Mouse (Mus musculus) spleen, adult 2 months (tissue): ENCODE data around the gene Zmynd8. TPM values are rescaled to one million over a fixed set of nuclear protein-coding genes. Genes with fewer than 3 reads are reported as not detected.
A peak's percentile ranks its signal among the peaks of the same experiment; 100 is the strongest.

Experiments
- DNase-seq, 2 experiments: peaks; one replicate each; pipeline versions ENCODE4 v3.0.0 to v3.0.0-alpha.2; 2012 to 2021; ENCODE audit warnings: low spot score in 2 of 2, low read depth in 1 of 2
- H3K27ac ChIP-seq: fragments of 200-500 bp; 2 replicates; pipeline ENCODE4 v1.5.1; 2012; ENCODE audit warnings: low read length, inconsistent platforms; ENCODE audit not compliant: insufficient read depth
- H3K27me3 ChIP-seq: fragments of 200-500 bp; 2 replicates; pipeline ENCODE4 v1.6.1; 2012; ENCODE audit warnings: mild to moderate bottlenecking, moderate library complexity, low read length, inconsistent platforms; ENCODE audit not compliant: control insufficient read depth, insufficient read depth
- H3K36me3 ChIP-seq: fragments of 200-500 bp; 2 replicates; pipeline ENCODE4 v1.6.1; 2012; ENCODE audit warnings: mild to moderate bottlenecking, low read length, inconsistent platforms; ENCODE audit not compliant: control insufficient read depth, insufficient read depth
- H3K4me1 ChIP-seq: fragments of 200-500 bp; 2 replicates; pipeline ENCODE4 v1.6.1; 2011; ENCODE audit warnings: inconsistent platforms; ENCODE audit not compliant: control insufficient read depth, insufficient read depth, insufficient read length
- H3K4me3 ChIP-seq: fragments of 200-500 bp; 2 replicates; pipeline ENCODE4 v1.5.1; 2011; ENCODE audit warnings: mild to moderate bottlenecking, inconsistent platforms; ENCODE audit not compliant: insufficient read depth, insufficient read length; ENCODE audit errors: extremely low read depth
- CTCF ChIP-seq: fragments of 200-500 bp; IDR thresholded peaks from 2 replicates; pipeline ENCODE4 v1.5.1; 2011; ENCODE audit warnings: mild to moderate bottlenecking, inconsistent platforms; ENCODE audit not compliant: insufficient read depth, insufficient read length, insufficient replicate concordance; ENCODE audit errors: extremely low read depth
- POLR2A ChIP-seq: fragments of 200-500 bp; IDR thresholded peaks from 2 replicates; pipeline ENCODE4 v1.6.1; 2011; ENCODE audit warnings: low read depth, low read length, inconsistent platforms
- WGBS: fragments of 180-500 bp; shearing (Covaris S2); methylation state at CpG from one replicate; pipeline ENCODE4 v1.1.7; 2018; 5-methylcytosine and 5-hydroxymethylcytosine counted together
- polyA plus RNA-seq: library from polyadenylated mRNA; depleted of rRNA; stranded (reverse); fragments of >200 nt; gene quantifications from 2 replicates; pipeline ENCODE4 v1.2.3, GENCODE M21; 2012

Zmynd8 gene
- polyA plus RNA-seq, 1 experiment: 25.0 TPM

GRCm38 (mm10) chr2:165874461-165875339 lies 24.1 kb downstream of the Zmynd8 start:
- H3K4me3 ChIP-seq: no peak overlapping the region
- H3K4me1 ChIP-seq: peaks cover 20% of the 10 kb centered on the region
- peak overlapping the region; percentile 56 for H3K27ac ChIP-seq
- 65% methylated on average over 13 of the region's 13 CpGs for WGBS
- DNase-seq: peak in 1 of 2 experiments; percentile 20
- no peaks in the 10 kb centered on the region for H3K27me3 ChIP-seq
- TF ChIP-seq POLR2A (no peak), CTCF (no peak)
- peaks cover 28% of the 10 kb centered on the region for H3K36me3 ChIP-seq

GRCm38 (mm10) chr2:165873777-165874176 lies 25.0 kb downstream of the Zmynd8 start:
- peak overlapping the region; percentile 49 for H3K27ac ChIP-seq
- H3K36me3 ChIP-seq: peaks cover 31% of the 10 kb centered on the region
- H3K27me3 ChIP-seq: no peaks in the 10 kb centered on the region
- H3K4me3 ChIP-seq: no peak overlapping the region
- WGBS: 79% methylated on average over 3 of the region's 3 CpGs
- peaks cover 15% of the 10 kb centered on the region for H3K4me1 ChIP-seq
- TF ChIP-seq POLR2A: no peak
- TF ChIP-seq CTCF: no peak
- no peak for DNase-seq

GRCm38 (mm10) chr2:165873196-165873595 lies 25.6 kb downstream of the Zmynd8 start:
- no peak for DNase-seq
- no peaks in the 10 kb centered on the region for H3K27me3 ChIP-seq
- peak overlapping the region; percentile 49 for H3K27ac ChIP-seq
- H3K36me3 ChIP-seq: peaks cover 32% of the 10 kb centered on the region
- WGBS: 90% methylated on average over 7 of the region's 7 CpGs
- no peak for TF ChIP-seq CTCF
- no peak for TF ChIP-seq POLR2A
- no peak overlapping the region for H3K4me3 ChIP-seq
- peaks cover 13% of the 10 kb centered on the region for H3K4me1 ChIP-seq

- Histone ChIP-seq H3K4me3 (no peak overlapping the region), H3K27me3 (no peaks in the 10 kb centered on the region), H3K4me1 (peaks cover under 1% of the 10 kb centered on the region), H3K27ac (no peak overlapping the region), H3K36me3 (peaks cover 25% of the 10 kb centered on the region)
- DNase-seq: no peak
- no peak for TF ChIP-seq CTCF
- TF ChIP-seq POLR2A: no peak
- 76% methylated on average over 1 of the region's 1 CpGs for WGBS
Observed at GRCm38 (mm10) chr2:165869257-165869656, 29.6 kb downstream of the Zmynd8 start.

GRCm38 (mm10) chr2:165868522-165869175 lies 30.2 kb downstream of the Zmynd8 start:
- DNase-seq: no peak
- no peak overlapping the region for H3K27ac ChIP-seq
- TF ChIP-seq POLR2A (no peak), CTCF (no peak)
- 79% methylated on average over 8 of the region's 8 CpGs for WGBS
- no peaks in the 10 kb centered on the region for H3K27me3 ChIP-seq
- no peaks in the 10 kb centered on the region; the same call in 1 of the 2 replicates for H3K4me1 ChIP-seq
- H3K4me3 ChIP-seq: no peak overlapping the region
- peaks cover 19% of the 10 kb centered on the region for H3K36me3 ChIP-seq

- TF ChIP-seq CTCF (no peak), POLR2A (no peak)
Observed at GRCm38 (mm10) chr2:165867549-165867948, 31.3 kb downstream of the Zmynd8 start.

More at GRCm38 (mm10) chr2:165867549-165867948, 31.3 kb downstream of the Zmynd8 start:
- no peaks in the 10 kb centered on the region; the same call in 1 of the 2 replicates for H3K4me1 ChIP-seq
- no peak overlapping the region for H3K4me3 ChIP-seq
- 92% methylated on average over 9 of the region's 9 CpGs for WGBS
- H3K27me3 ChIP-seq: no peaks in the 10 kb centered on the region
- H3K27ac ChIP-seq: no peak overlapping the region
- DNase-seq: no peak
- H3K36me3 ChIP-seq: peaks cover 15% of the 10 kb centered on the region
